Mouse (Mus musculus) myocyte (in vitro differentiated cells): ENCODE data around the gene Cldn10.
"Not testable (repeated sequence)": the region's sequence is repeated elsewhere in the genome, so short reads cannot be mapped to it uniquely, and the experiment has no call there.

Experiments used
- CEBPB ChIP-seq: IDR thresholded peaks from 2 replicates; pipeline ENCODE4 v1.6.1; 2011; ENCODE audit warnings: mild to moderate bottlenecking, moderate library complexity; ENCODE audit not compliant: poor library complexity, insufficient read depth, severe bottlenecking
- MAX ChIP-seq: IDR thresholded peaks from one replicate; pipeline ENCODE4 v1.6.1; 2011; ENCODE audit warnings: low read depth, mild to moderate bottlenecking, control low read depth
- MYOD1 ChIP-seq, 3 experiments: IDR thresholded peaks; one replicate each; pipeline ENCODE4 v1.6.1; 2011; ENCODE audit warnings: control low read depth in 2 of 3, low read depth in 2 of 3, mild to moderate bottlenecking in 2 of 3, moderate library complexity in 1 of 3; ENCODE audit not compliant: insufficient read length in 2 of 3, control insufficient read depth in 1 of 3
- POLR2A ChIP-seq: IDR thresholded peaks from one replicate; pipeline ENCODE4 v1.6.1; 2011; ENCODE audit warnings: low read depth, mild to moderate bottlenecking, control low read depth, moderate library complexity; ENCODE audit not compliant: insufficient read length
- POLR2AphosphoS2 ChIP-seq: IDR thresholded peaks from one replicate; pipeline ENCODE4 v1.6.1; 2011; ENCODE audit warnings: low read depth, control low read depth; ENCODE audit not compliant: insufficient read length
- REST ChIP-seq: IDR thresholded peaks from one replicate; pipeline ENCODE4 v1.6.1; 2011; ENCODE audit warnings: mild to moderate bottlenecking, control low read depth, moderate library complexity; ENCODE audit not compliant: insufficient read depth, insufficient read length
- SRF ChIP-seq: IDR thresholded peaks from one replicate; pipeline ENCODE4 v1.6.1; 2011; ENCODE audit warnings: low read depth; ENCODE audit not compliant: control insufficient read depth, insufficient read length
- TCF12 ChIP-seq: IDR thresholded peaks from one replicate; pipeline ENCODE4 v1.6.1; 2011; ENCODE audit warnings: mild to moderate bottlenecking, control low read depth; ENCODE audit not compliant: poor library complexity, insufficient read depth, severe bottlenecking
- USF1 ChIP-seq: IDR thresholded peaks from one replicate; pipeline ENCODE4 v1.6.1; 2011; ENCODE audit warnings: low read depth, mild to moderate bottlenecking, control low read depth, moderate library complexity

DNA sequence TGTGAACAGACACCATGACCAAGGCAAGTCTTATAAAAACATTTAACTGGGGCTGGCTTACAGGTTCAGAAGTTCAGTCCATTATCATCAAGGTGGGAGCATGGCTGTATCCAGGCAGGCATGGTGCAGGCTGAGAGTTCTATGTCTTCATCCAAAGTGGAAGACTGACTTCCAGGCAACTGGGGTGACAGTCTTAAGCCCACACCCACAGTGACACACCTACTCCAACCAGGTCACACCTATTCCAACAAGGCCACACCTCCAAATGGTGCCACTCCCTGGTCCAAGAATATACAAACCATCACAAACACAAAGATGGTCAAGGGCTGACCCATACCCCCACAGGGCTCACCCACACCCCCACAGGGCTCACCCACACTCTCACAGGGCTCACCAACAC lies 23.5 kb downstream of the Cldn10 start:
- TF ChIP-seq REST; SRF; POLR2A; MYOD1 (IDR thresholded peaks at IDR 0.05; ENCODE audit: control insufficient read depth in 1 of 3, insufficient read length in 2 of 3, low read depth in 2 of 3); USF1; TCF12; CEBPB; POLR2AphosphoS2; MAX: not testable (repeated sequence)
